Mouse (Mus musculus): ENCODE data around the gene Pip5k1b. TPM values are rescaled to one million over a fixed set of nuclear protein-coding genes. Genes with fewer than 3 reads are reported as not detected.
"Not testable (repeated sequence)": the region's sequence is repeated elsewhere in the genome, so short reads cannot be mapped to it uniquely, and the experiment has no call there.

Pip5k1b gene
- polyA plus RNA-seq, 1 experiment from 2014 or later: 9.1 TPM

DNA sequence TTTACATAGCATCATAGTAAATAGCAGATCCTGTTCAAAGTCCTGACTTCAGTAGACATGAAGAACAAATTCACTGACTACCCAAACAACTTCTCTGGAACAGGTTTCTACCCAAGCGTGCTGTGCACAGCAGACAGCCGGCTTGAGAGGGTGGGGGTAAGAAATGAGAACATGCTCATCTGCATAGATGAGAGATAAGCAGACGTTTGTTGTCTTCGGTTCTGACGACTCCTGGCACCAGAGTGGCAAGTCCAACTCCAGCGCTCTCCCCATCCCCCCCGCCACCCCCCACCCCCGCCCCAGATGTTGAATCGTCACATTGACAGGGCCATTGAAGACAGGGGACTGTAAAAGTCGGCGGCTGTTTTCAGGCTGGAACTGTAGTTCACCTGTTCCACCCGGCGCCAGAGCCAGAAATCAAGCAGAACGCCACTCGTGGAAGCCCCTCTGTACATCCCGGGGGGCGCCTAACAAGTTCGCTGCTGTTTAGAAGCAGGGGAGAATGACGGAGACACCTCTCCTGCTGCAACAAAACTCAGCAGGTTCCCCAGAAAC is 684 bp downstream of the Pip5k1b start:
- Histone ChIP-seq H3K4me1 (peaks cover 50% of the 10 kb centered on the region), H3K4me3 (peak overlapping the region; percentile 82), H3K27ac (peak overlapping the region; percentile 93), H3K36me3 (no peaks in the 10 kb centered on the region), H3K9me3 (replicated peaks) (no peaks in the 10 kb centered on the region), H3K4me2 (peak overlapping the region; percentile 94), H3K9ac (peak overlapping the region; percentile 92), H3K27me3 (replicated peaks) (peaks cover 26% of the 10 kb centered on the region)
- WGBS (ENCODE audit: insufficient replicate concordance): under 1% methylated on average over 19 of the region's 19 CpGs
- ATAC-seq: peak; percentile 73

DNA sequence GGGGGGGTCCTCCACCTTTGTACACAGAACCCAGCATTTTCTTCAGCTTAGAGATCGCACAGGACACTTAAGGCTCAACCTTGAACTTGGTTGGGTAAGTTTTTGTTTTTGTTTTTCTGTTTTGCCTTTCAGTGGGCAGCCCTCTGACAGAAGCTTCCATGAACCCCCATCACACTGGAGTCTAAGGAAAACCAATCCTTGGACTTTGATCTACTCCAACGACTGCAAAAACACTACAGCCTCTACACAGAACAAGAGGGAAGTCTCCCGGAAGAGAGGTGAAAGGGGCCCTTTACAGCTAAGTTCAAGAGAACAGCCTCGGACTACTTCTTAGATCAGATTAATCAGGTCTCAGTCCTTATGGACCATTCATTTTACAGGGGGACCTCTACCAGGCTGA is 1.2 kb downstream of the Pip5k1b start:
- 23% methylated on average over 4 of the region's 4 CpGs for WGBS (ENCODE audit: insufficient replicate concordance)
- Histone ChIP-seq H3K27ac (peak overlapping the region; percentile 93), H3K4me2 (peak overlapping the region; percentile 94), H3K27me3 (replicated peaks) (peaks cover 26% of the 10 kb centered on the region), H3K4me3 (peak overlapping the region; percentile 82), H3K9ac (peak overlapping the region; percentile 92), H3K4me1 (peaks cover 50% of the 10 kb centered on the region), H3K9me3 (replicated peaks) (no peaks in the 10 kb centered on the region), H3K36me3 (no peaks in the 10 kb centered on the region)
- ATAC-seq: no peak

DNA sequence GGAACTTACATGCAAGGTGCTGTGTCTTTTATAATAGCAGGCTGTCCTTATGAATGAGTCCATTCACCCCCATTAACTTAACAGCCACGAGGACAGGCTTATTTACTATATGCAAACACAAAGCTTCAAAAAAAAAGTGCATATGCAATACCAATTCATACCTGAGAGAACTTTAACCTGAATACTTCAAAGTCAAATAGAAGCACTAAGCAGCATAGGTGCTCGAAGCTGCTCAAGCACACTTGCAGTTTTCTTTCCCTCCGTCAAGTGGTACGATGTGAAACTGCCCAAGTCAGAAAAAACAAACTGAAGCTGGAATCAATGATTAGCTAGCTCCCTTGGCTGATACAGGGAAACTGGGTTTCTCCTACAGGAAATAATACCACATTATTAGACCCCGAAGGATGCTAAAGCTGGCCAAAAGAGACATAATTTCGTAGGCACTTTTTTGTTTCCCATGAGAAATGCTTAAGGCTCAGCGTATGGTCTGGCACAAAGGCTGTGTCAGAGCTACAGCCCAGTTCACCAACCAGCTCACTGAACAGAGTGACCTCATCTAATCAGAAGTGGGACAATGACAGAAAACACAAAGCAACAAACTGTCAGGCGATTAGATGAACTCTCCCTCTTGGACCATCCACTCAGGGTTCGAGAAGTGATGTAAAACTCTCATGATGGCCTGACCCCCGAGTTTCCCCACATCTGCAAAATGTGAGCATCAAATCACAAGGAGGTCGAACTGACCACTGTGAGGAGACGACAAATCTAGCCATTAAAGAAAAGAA is 2.2 kb downstream of the Pip5k1b start:
- WGBS (ENCODE audit: insufficient replicate concordance): 68% methylated on average over 12 of the region's 12 CpGs
- no peak for ATAC-seq
- peak overlapping the region; percentile 92 for H3K9ac ChIP-seq
- peaks cover 3% of the 10 kb centered on the region for H3K36me3 ChIP-seq
- peaks cover 18% of the 10 kb centered on the region for H3K27me3 ChIP-seq (replicated peaks)
- H3K4me1 ChIP-seq: peaks cover 50% of the 10 kb centered on the region
- H3K4me3 ChIP-seq: peak overlapping the region; percentile 82
- H3K4me2 ChIP-seq: peak overlapping the region; percentile 94
- H3K27ac ChIP-seq: peak overlapping the region; percentile 93; the same call in 1 of the 2 replicates
- H3K9me3 ChIP-seq (replicated peaks): peaks cover under 1% of the 10 kb centered on the region; the same call in 1 of the 2 replicates

DNA sequence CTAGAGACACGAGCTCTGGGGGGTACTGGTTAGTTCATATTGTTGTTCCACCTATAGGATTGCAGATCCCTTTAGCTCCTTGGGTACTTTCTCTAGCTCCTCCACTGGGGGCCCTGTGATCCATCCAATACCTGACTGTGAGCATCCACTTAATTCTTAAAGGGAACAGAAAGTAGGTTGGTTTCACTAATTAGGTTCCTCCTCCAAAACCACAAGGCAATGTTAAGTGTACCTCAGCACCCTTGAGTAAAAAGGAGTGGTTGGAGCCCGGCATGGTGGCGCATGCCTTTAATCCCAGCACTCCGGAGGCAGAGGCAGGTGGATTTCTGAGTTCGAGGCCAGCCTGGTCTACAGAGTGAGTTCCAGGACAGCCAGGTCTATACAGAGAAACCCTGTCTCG is 3.0 kb downstream of the Pip5k1b start:
- H3K27ac ChIP-seq; H3K4me2 ChIP-seq; H3K4me3 ChIP-seq; ATAC-seq; H3K9me3 ChIP-seq (replicated peaks); H3K9ac ChIP-seq: not testable (repeated sequence)
- peaks cover 12% of the 10 kb centered on the region for H3K36me3 ChIP-seq
- WGBS (ENCODE audit: insufficient replicate concordance): 76% methylated on average over 6 of the region's 6 CpGs
- peaks cover 12% of the 10 kb centered on the region for H3K27me3 ChIP-seq (replicated peaks)
- peaks cover 48% of the 10 kb centered on the region for H3K4me1 ChIP-seq

DNA sequence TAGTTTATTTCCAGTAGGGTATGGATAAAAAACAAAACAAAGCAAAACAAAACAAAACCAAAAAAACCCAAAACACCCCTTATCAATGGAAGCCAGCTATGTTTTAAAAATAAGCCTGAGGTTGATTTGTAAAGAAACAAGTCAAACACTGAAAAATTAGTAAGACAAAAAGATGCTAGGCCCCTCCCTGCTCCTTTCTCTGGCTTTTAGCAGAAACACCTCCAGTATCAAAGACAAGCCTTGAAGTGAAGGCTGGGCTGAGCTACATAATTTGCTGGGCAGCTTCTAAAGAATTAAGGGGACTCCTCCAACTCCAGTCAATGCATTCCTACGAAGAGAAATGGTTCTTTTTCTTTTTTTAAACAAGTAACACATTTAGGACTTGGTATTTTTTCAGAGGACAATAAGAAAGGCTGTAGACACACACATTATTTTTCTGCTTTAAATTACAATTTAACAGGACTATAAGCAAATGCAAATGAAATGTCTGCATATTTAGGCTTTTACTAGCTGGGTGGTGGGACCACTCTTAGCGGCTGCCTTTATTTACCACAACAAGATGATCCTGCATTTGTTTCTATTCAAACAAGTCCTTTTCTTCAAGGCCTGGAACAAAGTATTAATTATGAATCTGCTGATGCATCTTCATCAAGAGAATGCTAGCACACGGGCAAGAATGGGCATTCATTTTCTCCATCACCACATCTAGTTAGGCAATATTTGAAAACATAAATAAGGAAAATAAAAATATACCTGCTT is 4.3 kb downstream of the Pip5k1b start:
- Histone ChIP-seq H3K4me2 (no peak overlapping the region), H3K4me1 (peaks cover 39% of the 10 kb centered on the region), H3K36me3 (peaks cover 15% of the 10 kb centered on the region), H3K9ac (no peak overlapping the region; the same call in 1 of the 2 replicates), H3K27ac (no peak overlapping the region; the same call in 1 of the 2 replicates), H3K4me3 (no peak overlapping the region), H3K9me3 (replicated peaks) (peaks cover 10% of the 10 kb centered on the region), H3K27me3 (replicated peaks) (no peaks in the 10 kb centered on the region; the same call in 1 of the 2 replicates)
- ATAC-seq: no peak
- 76% methylated on average over 3 of the region's 3 CpGs for WGBS (ENCODE audit: insufficient replicate concordance)

DNA sequence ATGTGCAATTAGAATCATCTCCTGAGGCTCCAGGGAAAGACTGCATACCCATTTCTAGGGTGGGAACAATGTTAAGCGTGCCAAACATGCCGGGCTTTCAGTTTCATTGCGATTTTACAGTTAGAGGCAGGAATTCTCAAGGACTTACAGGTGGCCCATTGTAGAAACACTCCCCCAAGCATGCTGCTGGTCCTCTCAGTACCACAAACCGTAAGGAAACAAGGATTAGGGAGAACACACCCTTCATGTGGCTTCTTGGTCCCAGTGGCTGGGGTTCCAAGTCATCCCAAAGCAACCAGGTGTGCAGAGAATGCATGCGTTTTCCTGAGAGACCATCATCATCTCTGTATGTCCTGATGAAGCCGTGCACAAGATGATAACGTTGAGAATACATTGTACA is 4.9 kb downstream of the Pip5k1b start:
- Histone ChIP-seq H3K27me3 (replicated peaks) (no peaks in the 10 kb centered on the region; the same call in 1 of the 2 replicates), H3K27ac (no peak overlapping the region), H3K4me3 (no peak overlapping the region), H3K9me3 (replicated peaks) (peaks cover 10% of the 10 kb centered on the region), H3K4me2 (no peak overlapping the region), H3K4me1 (peaks cover 43% of the 10 kb centered on the region), H3K9ac (no peak overlapping the region), H3K36me3 (peaks cover 15% of the 10 kb centered on the region)
- ATAC-seq: no peak
- WGBS (ENCODE audit: insufficient replicate concordance): 71% methylated on average over 7 of the region's 7 CpGs

DNA sequence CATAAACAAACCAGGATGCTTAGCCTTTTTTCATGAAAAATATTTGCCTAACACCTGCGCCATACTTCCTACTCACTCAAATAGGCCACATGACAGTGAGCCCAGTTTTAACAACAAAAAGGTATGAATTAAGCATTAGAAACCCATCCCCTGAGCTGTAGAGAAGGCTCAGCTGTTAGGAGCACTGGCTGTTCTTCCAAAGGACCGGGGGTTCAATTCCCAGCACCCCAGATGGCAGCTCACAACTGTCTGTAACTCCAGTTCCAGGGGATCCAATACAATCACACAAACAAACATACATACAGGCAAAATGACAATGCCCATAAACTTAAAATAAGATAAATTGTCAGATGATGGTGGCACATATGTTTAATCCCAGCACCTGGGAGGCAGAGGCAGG is 5.7 kb downstream of the Pip5k1b start:
- no peaks in the 10 kb centered on the region; the same call in 1 of the 2 replicates for H3K27me3 ChIP-seq (replicated peaks)
- peaks cover 49% of the 10 kb centered on the region for H3K4me1 ChIP-seq
- no peak overlapping the region for H3K4me3 ChIP-seq
- peaks cover 15% of the 10 kb centered on the region for H3K36me3 ChIP-seq
- no peak overlapping the region for H3K4me2 ChIP-seq
- no peak overlapping the region for H3K9ac ChIP-seq
- no peak for ATAC-seq
- no peak overlapping the region for H3K27ac ChIP-seq
- peaks cover 10% of the 10 kb centered on the region for H3K9me3 ChIP-seq (replicated peaks)
- WGBS (ENCODE audit: insufficient replicate concordance): 91% methylated on average over 2 of the region's 2 CpGs

DNA sequence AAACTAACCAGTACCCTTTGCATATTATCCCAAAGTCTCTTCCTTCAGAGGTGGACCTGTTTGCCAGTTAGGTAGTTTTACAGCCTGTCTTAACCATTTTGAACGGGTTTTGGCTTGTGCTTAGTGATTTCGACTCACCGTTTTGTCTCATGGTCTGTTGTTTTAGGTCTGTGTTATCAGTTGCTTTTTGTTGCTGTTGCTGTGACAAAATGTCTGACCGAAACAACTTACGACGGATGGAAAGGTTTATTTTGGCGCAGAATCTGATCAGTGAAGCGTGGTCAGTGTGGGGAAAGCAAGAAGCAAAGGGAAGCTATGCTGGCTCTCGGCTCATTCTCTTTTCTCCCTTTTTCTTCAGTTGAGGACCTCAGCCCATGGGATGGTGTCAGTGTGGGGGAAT is 7.3 kb downstream of the Pip5k1b start:
- peaks cover 47% of the 10 kb centered on the region for H3K4me1 ChIP-seq
- no peak overlapping the region for H3K27ac ChIP-seq
- H3K9me3 ChIP-seq (replicated peaks): peaks cover 10% of the 10 kb centered on the region
- peaks cover 15% of the 10 kb centered on the region for H3K36me3 ChIP-seq
- 89% methylated on average over 9 of the region's 9 CpGs for WGBS (ENCODE audit: insufficient replicate concordance)
- no peak overlapping the region for H3K4me3 ChIP-seq
- H3K4me2 ChIP-seq: no peak overlapping the region
- H3K27me3 ChIP-seq (replicated peaks): no peaks in the 10 kb centered on the region
- no peak overlapping the region for H3K9ac ChIP-seq
- ATAC-seq: no peak

DNA sequence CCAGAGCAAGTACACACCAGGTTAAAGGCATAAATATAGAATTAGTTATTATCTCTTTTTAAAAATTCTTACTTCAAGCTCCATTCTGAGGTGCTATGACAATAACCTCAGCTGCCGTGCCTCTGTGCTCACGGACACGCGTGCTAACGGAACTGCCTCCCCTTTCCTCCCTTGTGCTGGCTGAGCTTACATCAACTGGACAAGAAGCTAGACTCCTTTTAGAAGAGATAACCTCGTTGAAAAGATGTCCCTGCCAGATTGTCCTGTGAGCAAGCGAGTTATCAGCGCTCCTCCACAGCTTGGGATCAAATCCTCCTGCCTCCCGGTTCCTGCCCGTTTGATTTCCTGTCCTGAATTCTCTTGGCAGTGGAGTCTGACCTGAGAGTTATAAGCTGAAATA is 9.5 kb downstream of the Pip5k1b start:
- H3K27ac ChIP-seq: no peak overlapping the region
- no peak for ATAC-seq
- WGBS (ENCODE audit: insufficient replicate concordance): 47% methylated on average over 10 of the region's 10 CpGs
- H3K36me3 ChIP-seq: peaks cover 15% of the 10 kb centered on the region
- no peak overlapping the region for H3K9ac ChIP-seq
- no peak overlapping the region for H3K4me3 ChIP-seq
- peaks cover 10% of the 10 kb centered on the region for H3K9me3 ChIP-seq (replicated peaks)
- H3K27me3 ChIP-seq (replicated peaks): no peaks in the 10 kb centered on the region
- H3K4me1 ChIP-seq: peaks cover 56% of the 10 kb centered on the region
- peak overlapping the region; percentile 12; the same call in 1 of the 2 replicates for H3K4me2 ChIP-seq

DNA sequence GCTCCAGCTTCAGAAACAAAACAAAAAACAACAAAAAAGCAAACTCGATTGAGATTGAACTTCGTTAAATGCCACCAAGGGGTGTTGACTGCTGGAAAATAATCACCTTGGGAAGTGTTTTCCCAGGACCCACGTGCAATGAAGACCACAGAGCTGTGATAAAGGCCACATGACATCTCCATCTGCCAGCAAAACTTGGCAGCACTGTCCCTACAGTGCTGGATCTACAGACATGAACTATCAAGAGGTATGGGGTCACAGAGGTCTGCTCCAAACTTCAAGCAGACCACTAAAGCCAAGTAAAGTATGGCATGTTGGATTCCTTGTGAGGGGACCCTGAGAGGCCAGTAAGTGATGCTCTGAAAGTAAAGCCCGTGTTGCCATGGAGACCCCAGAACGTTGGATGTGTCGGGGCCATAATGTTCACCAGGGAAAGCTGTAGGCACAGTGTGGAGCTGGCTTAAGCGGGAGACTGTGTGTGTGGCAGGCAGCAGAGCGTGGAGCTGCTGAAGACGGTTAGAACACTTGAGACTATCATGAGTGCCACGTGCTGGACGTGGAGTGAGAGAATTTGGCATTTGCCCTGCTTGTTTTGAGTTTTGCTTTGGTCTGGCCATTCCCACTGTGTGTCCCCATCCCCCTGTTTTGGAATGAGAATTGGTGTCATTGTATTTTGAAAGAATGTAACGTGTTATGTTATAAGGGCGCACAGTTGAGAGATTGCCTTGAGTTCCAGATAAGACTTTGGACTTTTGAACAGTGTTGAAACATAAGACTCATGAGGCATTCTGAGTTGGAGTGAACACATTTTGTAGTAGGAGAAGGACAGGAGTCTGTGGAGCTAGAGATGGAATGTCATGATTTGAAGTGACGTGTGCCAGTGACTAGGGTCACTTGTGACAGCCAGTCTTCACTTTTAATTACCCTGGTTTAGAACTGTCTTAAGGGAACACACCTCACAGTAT is 12.0 kb downstream of the Pip5k1b start:
- no peak overlapping the region for H3K4me3 ChIP-seq
- no peaks in the 10 kb centered on the region for H3K27me3 ChIP-seq (replicated peaks)
- no peak for ATAC-seq
- 80% methylated on average over 14 of the region's 14 CpGs for WGBS (ENCODE audit: insufficient replicate concordance)
- H3K9me3 ChIP-seq (replicated peaks): peaks cover 10% of the 10 kb centered on the region
- peaks cover 13% of the 10 kb centered on the region for H3K36me3 ChIP-seq
- H3K4me2 ChIP-seq: no peak overlapping the region
- peaks cover 68% of the 10 kb centered on the region for H3K4me1 ChIP-seq
- H3K27ac ChIP-seq: no peak overlapping the region
- H3K9ac ChIP-seq: no peak overlapping the region

DNA sequence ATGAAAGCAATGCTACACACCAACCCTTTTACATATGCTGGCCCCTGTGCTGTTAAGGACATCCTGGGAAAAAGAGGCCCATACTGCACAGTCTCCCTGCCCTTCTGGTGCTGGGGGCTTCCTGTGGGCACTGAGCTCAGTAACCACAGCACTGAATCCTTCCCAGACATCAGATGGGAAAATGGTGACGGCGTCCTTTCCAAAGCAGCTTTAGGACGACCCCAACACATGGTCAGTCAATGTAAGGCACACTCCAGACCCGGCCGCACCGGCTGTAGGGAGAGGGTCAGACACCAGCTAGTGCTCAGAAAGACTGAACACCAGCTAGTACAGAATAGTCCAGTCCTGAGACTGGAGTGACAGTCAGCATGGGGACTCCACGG is 13.4 kb downstream of the Pip5k1b start:
- H3K4me3 ChIP-seq: no peak overlapping the region
- H3K36me3 ChIP-seq: no peaks in the 10 kb centered on the region; the same call in 1 of the 2 replicates
- ATAC-seq: no peak
- peaks cover 80% of the 10 kb centered on the region for H3K4me1 ChIP-seq
- H3K27me3 ChIP-seq (replicated peaks): no peaks in the 10 kb centered on the region
- no peak overlapping the region for H3K27ac ChIP-seq
- H3K4me2 ChIP-seq: 0 out of 2 replicates have a peak overlapping the region, but pooled peaks have one; percentile 17
- WGBS (ENCODE audit: insufficient replicate concordance): 82% methylated on average over 7 of the region's 7 CpGs
- H3K9ac ChIP-seq: peak overlapping the region; percentile 30; the same call in 1 of the 2 replicates
- no peaks in the 10 kb centered on the region for H3K9me3 ChIP-seq (replicated peaks)
